Mouse (Mus musculus): Measurements from ENCODE around the gene Apoc2. TPM values are rescaled to one million over a fixed set of nuclear protein-coding genes. Genes with fewer than 3 reads are reported as not detected.

Apoc2 gene
- polyA plus RNA-seq, 1 experiment from 2014 or later, result not detected

DNA sequence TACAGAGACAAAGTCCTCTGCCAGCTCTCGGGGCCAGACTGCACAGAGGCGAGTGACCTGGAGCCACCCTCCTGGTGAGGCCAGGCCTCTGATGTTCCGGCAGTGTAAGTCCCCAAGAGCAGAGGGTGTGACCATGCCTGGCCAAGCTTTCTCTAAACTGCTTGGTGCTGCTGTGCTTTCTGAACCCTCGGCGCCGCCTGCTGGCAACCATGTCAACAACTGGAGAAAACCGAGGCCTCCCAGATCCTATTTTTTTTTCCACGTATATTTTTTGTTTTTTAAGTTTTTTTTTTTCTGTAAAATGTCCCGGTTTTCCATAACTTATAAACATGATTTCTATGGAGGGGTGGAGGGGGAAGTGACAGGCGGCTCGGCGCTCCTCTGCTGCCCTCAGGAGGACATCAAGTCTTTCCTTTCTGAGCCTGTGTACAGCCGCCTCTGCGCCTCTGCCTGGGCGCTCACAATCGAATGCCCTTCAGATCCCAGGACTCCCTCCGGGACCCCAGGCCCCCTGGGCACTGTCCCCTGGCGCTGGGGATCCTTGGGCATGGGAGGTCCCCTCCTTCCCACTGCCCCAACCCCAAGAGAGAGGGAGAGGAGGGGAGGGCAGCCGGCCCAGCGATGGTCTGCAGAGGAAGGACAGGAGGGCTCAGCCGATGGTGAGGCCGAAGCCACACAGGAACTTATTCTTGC lies 23.5 kb upstream of the Apoc2 start:
- Histone ChIP-seq H3K4me1 (replicated peaks; ENCODE audit: control insufficient read depth, insufficient read depth, low read length) (peaks cover 18% of the 10 kb centered on the region), H3K27me3 (ENCODE audit: control insufficient read depth, insufficient read depth, low read length) (no peaks in the 10 kb centered on the region), H3K27ac (no peak overlapping the region; the same call in 1 of the 2 replicates), H3K36me3 (replicated peaks; ENCODE audit: control insufficient read depth, insufficient read depth) (peaks cover 33% of the 10 kb centered on the region), H3K4me2 (replicated peaks) (no peak overlapping the region), H3K4me3 (replicated peaks; ENCODE audit: low read length) (no peak overlapping the region), H3K9ac (no peak overlapping the region), H3K9me3 (ENCODE audit: control insufficient read depth, low read length) (no peaks in the 10 kb centered on the region)
- peak; percentile 21; the same call in 1 of the 2 replicates for ATAC-seq (ENCODE audit: low FRiP score)
- WGBS, result 31% methylated on average over 22 of the region's 22 CpGs
- DNase-seq (ENCODE audit: low spot score), result peak; percentile 70

DNA sequence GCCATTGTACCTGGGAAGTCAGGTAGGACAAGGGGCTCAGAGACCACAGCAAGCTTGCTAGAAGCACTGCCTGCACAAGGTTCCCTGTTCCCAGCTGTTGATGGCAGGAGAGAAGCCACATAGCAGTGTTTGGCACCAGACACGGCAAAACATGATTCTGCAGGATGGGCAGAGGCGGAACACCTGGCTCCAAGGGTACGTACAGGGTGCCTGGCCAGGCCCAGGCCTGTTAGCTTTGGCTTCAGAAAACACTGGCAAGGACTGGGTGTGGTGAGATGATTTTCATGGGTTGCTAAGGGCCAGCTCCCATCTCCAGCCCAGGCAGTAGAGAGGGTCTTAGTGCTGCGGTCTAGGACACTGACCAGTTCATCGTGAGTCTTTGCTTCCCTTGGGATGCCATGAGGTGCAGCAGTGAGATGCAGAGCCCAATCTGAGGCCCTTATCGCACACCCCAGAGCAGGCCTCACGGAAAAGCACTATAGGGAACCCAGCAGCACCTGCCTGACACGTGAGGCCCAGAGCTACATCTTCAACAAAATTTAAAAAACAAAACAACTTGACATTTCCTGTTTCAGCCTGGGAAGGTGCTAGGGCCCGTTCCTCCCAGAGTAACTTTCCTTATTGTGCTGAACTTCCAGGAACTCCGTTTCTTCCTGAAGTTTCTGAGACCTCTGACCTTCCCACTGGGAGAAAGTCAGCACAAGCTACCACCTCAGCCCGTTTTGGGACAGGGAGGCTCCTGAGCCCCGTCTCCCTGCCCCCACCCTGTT lies 22.7 kb upstream of the Apoc2 start:
- DNase-seq (ENCODE audit: low spot score), result no peak
- H3K36me3 ChIP-seq (replicated peaks; ENCODE audit: control insufficient read depth, insufficient read depth), result peaks cover 33% of the 10 kb centered on the region
- no peak overlapping the region for H3K9ac ChIP-seq
- no peaks in the 10 kb centered on the region for H3K9me3 ChIP-seq (ENCODE audit: control insufficient read depth, low read length)
- no peak overlapping the region for H3K4me3 ChIP-seq (replicated peaks; ENCODE audit: low read length)
- ATAC-seq (ENCODE audit: low FRiP score), result no peak
- H3K4me2 ChIP-seq (replicated peaks), result no peak overlapping the region
- H3K27me3 ChIP-seq (ENCODE audit: control insufficient read depth, insufficient read depth, low read length), result no peaks in the 10 kb centered on the region
- H3K27ac ChIP-seq, result no peak overlapping the region
- 61% methylated on average over 12 of the region's 12 CpGs for WGBS
- H3K4me1 ChIP-seq (replicated peaks; ENCODE audit: control insufficient read depth, insufficient read depth, low read length), result peaks cover 18% of the 10 kb centered on the region

DNA sequence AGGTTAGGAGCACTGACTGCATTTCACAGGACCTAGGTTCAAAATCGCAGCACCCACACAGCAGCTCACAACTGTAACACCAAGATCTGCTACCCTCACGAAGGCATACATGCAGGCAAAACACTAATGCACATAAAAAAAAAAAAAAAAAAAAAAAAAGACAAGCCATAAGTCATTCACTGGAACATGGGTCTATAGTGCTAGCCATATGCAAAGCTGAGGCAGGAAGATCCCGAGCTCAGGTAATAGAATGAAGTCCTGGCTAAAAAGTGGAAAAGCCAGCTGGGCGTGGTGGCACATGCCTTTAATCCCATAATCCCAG lies 22.0 kb upstream of the Apoc2 start:
- Histone ChIP-seq H3K27me3 (ENCODE audit: control insufficient read depth, insufficient read depth, low read length) (no peaks in the 10 kb centered on the region), H3K9me3 (ENCODE audit: control insufficient read depth, low read length) (no peaks in the 10 kb centered on the region), H3K4me3 (replicated peaks; ENCODE audit: low read length) (no peak overlapping the region), H3K27ac (no peak overlapping the region), H3K4me2 (replicated peaks) (no peak overlapping the region), H3K36me3 (replicated peaks; ENCODE audit: control insufficient read depth, insufficient read depth) (peaks cover 26% of the 10 kb centered on the region), H3K9ac (no peak overlapping the region), H3K4me1 (replicated peaks; ENCODE audit: control insufficient read depth, insufficient read depth, low read length) (peaks cover 18% of the 10 kb centered on the region)
- DNase-seq (ENCODE audit: low spot score) (no peak), ATAC-seq (ENCODE audit: low FRiP score) (no peak)
- WGBS, result 82% methylated on average over 4 of the region's 4 CpGs

DNA sequence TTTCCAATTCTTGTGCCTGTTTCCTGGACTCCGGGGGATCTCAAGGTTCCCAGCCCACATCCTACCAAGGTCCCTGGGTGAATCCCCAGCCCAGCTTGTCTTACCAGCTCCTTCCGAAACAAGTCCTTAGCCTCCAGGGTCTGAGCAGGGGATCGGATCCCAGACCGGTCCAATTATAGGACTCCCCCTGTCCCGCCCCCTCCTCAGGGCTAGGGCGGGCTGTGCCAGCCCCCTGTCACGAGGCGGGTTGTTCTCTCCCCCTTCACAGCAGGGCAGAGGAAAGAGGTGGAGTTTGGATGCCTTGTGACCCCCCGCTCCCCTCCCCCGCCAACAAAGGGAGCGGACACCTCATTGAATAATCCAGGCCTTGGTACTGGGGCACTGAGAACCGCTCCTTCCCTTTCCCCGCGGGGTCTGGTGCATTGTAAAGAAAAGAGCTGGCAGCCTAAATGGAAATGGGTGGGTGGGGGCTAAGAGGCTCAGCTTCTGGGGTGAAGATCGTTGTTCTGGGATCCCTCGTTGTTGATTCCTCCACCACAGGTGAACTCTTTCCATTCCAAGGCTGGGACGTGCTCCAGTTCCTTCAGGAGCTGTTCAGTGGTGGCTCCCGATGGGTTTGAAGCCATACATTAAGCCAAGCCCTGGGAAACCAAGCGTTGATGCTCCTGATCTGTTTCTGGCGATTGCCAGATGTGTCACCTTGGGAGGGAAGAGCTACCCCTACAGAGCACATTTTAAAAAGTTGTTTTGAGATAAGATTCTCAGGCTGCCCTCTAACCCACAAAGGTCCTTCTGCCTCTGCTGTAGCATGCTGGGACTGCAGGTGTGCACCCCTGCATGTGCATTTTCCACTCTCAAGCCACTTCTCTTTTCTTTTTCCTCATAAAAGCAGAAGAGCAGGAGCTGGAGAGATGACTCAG lies 21.4 kb upstream of the Apoc2 start, which contains the start of gene Apoe:
Gene Apoe (minus strand): TSS at position 282 of the 920 bp plus-strand sequence.
- H3K4me1 ChIP-seq (replicated peaks; ENCODE audit: control insufficient read depth, insufficient read depth, low read length), result peaks cover 18% of the 10 kb centered on the region
- H3K4me3 ChIP-seq (replicated peaks; ENCODE audit: low read length), result peak within 1 kb of the TSS; percentile 28
- DNase-seq (ENCODE audit: low spot score) (no peak), ATAC-seq (ENCODE audit: low FRiP score) (peak; percentile 52)
- WGBS, result under 1% methylated on average over 19 of the region's 20 CpGs
- peaks cover 23% of the 10 kb centered on the region for H3K36me3 ChIP-seq (replicated peaks; ENCODE audit: control insufficient read depth, insufficient read depth)
- peak within 1 kb of the TSS; percentile 44 for H3K9ac ChIP-seq
- H3K9me3 ChIP-seq (ENCODE audit: control insufficient read depth, low read length), result no peaks in the 10 kb centered on the region
- H3K27ac ChIP-seq, result no peak within 1 kb of the TSS
- peak within 1 kb of the TSS; percentile 48 for H3K4me2 ChIP-seq (replicated peaks)
- no peaks in the 10 kb centered on the region for H3K27me3 ChIP-seq (ENCODE audit: control insufficient read depth, insufficient read depth, low read length)

DNA sequence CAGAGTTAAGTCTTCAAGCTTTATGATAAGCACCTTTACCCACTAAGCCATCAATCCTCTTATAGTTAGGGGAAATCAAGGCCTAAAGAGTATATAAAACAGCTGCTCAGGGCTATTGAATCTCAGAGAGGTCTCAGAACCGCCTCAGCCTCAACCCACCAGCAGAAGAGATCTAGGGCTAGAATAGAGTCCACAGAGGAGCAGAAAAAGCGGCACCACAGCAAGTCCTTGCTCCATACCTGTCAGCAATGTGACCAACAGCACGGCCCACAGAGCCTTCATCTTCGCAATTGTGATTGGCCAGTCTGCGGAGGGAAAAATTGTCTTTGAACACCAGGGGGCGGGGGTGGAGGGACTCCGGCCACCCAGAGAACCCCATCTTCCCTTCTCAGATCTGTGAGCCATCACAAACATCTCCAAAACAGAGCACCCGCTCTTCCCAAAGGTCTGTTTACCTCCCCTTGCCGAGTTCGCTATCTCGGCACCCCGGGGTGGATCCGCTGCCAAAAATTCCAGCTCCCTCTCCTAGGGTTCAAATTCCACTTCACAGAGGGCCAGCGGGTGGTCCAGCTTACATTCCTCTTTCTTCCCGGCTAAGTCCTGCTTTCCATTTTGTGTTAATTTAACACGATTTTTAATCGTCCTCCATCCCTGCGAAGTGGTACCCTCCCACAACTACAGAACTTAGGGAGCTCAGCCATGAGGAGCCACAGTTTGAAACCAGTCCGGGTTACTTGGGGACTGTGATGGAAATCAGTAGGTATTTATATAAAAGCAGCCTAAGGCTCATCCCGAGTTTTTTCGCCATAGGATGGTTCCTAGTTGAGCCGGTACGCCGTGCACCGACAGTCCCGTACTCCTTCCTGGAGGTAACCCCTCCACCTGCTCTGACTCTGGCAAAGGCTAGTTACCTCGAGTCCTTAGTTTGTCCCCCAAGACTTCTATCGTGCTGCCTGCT lies 20.5 kb upstream of the Apoc2 start:
- DNase-seq (ENCODE audit: low spot score) (no peak), ATAC-seq (ENCODE audit: low FRiP score) (no peak)
- peak overlapping the region; percentile 28 for H3K4me3 ChIP-seq (replicated peaks; ENCODE audit: low read length)

DNA sequence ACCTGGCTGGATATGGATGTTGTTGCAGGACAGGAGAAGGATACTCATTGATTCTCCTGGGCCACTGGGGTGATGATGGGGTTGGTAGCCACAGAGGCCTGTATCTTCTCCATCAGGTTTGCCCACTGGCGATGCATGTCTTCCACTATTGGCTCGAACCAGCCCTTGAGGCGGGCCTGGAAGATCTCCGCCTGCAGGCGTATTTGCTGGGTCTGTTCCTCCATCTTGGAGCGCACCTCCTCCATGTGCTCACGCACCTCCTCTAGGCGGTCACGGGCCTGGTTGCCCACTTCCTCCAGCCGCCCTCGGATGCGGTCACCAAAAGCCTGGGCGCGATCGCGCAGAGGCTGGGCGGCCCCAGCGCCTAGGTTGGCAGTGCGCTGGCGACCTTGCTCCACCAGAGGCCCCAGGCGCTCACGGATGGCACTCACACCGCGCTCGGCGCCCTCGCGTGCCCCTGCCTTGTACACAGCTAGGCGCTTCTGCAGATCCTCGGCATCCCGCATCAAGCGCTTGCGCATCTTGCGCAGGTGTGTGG lies 18.7 kb upstream of the Apoc2 start:
- Histone ChIP-seq H3K36me3 (replicated peaks; ENCODE audit: control insufficient read depth, insufficient read depth) (0 out of 2 replicates have a peak, but pooled peaks cover 1% of the 10 kb centered on the region), H3K27me3 (ENCODE audit: control insufficient read depth, insufficient read depth, low read length) (no peaks in the 10 kb centered on the region), H3K4me3 (replicated peaks; ENCODE audit: low read length) (no peak overlapping the region), H3K27ac (no peak overlapping the region), H3K9me3 (ENCODE audit: control insufficient read depth, low read length) (no peaks in the 10 kb centered on the region), H3K4me1 (replicated peaks; ENCODE audit: control insufficient read depth, insufficient read depth, low read length) (peaks cover 20% of the 10 kb centered on the region), H3K4me2 (replicated peaks) (no peak overlapping the region), H3K9ac (no peak overlapping the region)
- DNase-seq (ENCODE audit: low spot score) (no peak), ATAC-seq (ENCODE audit: low FRiP score) (no peak)
- 95% methylated on average over 34 of the region's 34 CpGs for WGBS

More for the DNA sequence above, 20.5 kb upstream of the Apoc2 start:
- no peak overlapping the region for H3K27ac ChIP-seq
- H3K36me3 ChIP-seq (replicated peaks; ENCODE audit: control insufficient read depth, insufficient read depth), result peaks cover 16% of the 10 kb centered on the region
- no peaks in the 10 kb centered on the region for H3K9me3 ChIP-seq (ENCODE audit: control insufficient read depth, low read length)
- WGBS, result 2% methylated on average over 28 of the region's 28 CpGs
- H3K4me2 ChIP-seq (replicated peaks), result peak overlapping the region; percentile 48
- peak overlapping the region; percentile 44 for H3K9ac ChIP-seq
- H3K27me3 ChIP-seq (ENCODE audit: control insufficient read depth, insufficient read depth, low read length), result no peaks in the 10 kb centered on the region
- peaks cover 20% of the 10 kb centered on the region for H3K4me1 ChIP-seq (replicated peaks; ENCODE audit: control insufficient read depth, insufficient read depth, low read length)

DNA sequence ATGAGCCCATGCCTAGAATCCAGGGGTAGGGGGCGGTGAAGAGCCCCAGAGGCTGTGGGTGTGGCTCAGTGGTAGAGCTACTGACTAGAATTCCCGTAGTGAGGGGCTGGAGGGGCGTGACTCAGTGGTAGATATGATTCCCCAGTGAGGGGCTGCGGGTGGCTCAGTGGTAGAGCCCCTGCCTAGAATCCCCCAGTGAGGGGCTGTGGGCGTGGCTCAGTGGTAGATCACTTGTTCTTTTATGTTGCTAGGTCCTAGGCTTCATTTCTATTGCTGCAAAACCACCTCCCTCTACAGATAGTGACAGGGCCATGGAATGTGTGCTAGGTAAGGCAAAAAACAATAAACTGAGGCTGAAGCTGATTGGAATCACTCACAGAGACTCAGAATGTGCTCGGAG lies 18.1 kb upstream of the Apoc2 start:
- Histone ChIP-seq H3K4me2 (replicated peaks) (no peak overlapping the region), H3K27ac (no peak overlapping the region), H3K9me3 (ENCODE audit: control insufficient read depth, low read length) (no peaks in the 10 kb centered on the region), H3K36me3 (replicated peaks; ENCODE audit: control insufficient read depth, insufficient read depth) (no peaks in the 10 kb centered on the region), H3K4me1 (replicated peaks; ENCODE audit: control insufficient read depth, insufficient read depth, low read length) (peaks cover 20% of the 10 kb centered on the region), H3K9ac (no peak overlapping the region), H3K4me3 (replicated peaks; ENCODE audit: low read length) (no peak overlapping the region), H3K27me3 (ENCODE audit: control insufficient read depth, insufficient read depth, low read length) (no peaks in the 10 kb centered on the region)
- no peak for DNase-seq (ENCODE audit: low spot score)
- ATAC-seq (ENCODE audit: low FRiP score), result no peak
- 87% methylated on average over 6 of the region's 6 CpGs for WGBS

DNA sequence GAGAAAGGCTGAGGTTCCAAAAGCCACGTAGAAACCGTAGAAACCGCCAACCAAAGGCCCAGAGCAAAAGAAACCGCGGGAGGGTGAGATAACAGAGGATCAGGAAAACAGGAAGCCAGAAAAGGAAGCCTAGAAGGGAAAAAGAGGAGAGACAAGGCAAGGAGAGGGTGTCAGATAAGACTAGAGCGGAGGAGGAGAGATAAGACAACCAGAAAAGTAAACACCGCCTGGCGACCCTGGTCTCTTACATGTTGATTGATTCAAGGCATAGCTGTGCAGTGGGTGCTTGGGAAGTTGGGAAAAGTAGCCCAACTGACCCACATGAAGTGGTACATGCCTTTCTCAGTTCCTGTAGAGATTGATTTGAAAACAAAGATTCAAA lies 17.5 kb upstream of the Apoc2 start:
- ATAC-seq (ENCODE audit: low FRiP score) (no peak), DNase-seq (ENCODE audit: low spot score) (no peak)
- H3K9ac ChIP-seq, result no peak overlapping the region
- H3K4me3 ChIP-seq (replicated peaks; ENCODE audit: low read length), result no peak overlapping the region
- WGBS, result 58% methylated on average over 8 of the region's 8 CpGs
- no peaks in the 10 kb centered on the region for H3K9me3 ChIP-seq (ENCODE audit: control insufficient read depth, low read length)
- peaks cover 20% of the 10 kb centered on the region for H3K4me1 ChIP-seq (replicated peaks; ENCODE audit: control insufficient read depth, insufficient read depth, low read length)
- no peak overlapping the region for H3K27ac ChIP-seq
- no peaks in the 10 kb centered on the region for H3K27me3 ChIP-seq (ENCODE audit: control insufficient read depth, insufficient read depth, low read length)
- no peak overlapping the region for H3K4me2 ChIP-seq (replicated peaks)
- no peaks in the 10 kb centered on the region for H3K36me3 ChIP-seq (replicated peaks; ENCODE audit: control insufficient read depth, insufficient read depth)
